Mouse (Mus musculus) urinary bladder, postnatal 14 days (tissue): Measurements from ENCODE around the gene Lsm6.
A peak's percentile ranks its signal among the peaks of the same experiment; 100 is the strongest.
"Not testable (repeated sequence)": the region's sequence is repeated elsewhere in the genome, so short reads cannot be mapped to it uniquely, and the experiment has no call there.

ENCODE experiments used
- DNase-seq: peaks from one replicate; pipeline ENCODE4 v3.0.0; 2021; ENCODE audit warnings: low spot score

Gene Lsm6

DNA sequence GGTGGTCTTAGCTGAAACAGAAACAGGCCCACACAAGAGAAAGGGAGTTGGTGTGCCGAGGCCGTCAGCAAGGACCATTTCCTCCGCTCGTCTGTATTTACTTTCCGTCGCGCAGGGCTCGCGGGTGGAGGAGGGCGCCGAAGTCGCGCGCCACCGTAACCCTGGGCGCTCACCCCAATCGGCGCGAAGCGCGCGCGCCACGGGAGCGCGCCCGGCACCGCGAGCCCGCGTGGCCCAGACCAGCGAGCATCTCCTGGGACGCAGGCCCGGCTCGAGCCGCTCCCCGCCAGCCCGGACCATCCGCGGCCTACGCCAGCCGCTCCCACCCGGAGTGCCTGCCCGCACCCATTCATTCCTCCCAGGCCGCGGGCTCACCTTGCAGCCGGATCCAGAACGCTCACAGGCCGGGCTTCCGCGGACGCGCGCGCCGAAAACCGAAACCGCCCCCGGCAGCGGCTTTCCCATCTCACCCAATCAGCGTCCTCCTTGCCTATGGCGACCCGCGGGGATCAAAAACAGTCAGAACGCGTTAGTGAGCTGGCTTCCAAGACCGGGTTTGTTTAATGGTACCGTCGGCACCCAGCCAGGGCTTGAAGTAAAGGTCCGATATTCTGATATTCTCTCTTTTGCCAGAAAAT is at the start of gene Lsm6:
TSS of gene Lsm6 (minus strand) at position 468 of the 638 bp plus-strand sequence.
- peak; percentile 99 for DNase-seq

DNA sequence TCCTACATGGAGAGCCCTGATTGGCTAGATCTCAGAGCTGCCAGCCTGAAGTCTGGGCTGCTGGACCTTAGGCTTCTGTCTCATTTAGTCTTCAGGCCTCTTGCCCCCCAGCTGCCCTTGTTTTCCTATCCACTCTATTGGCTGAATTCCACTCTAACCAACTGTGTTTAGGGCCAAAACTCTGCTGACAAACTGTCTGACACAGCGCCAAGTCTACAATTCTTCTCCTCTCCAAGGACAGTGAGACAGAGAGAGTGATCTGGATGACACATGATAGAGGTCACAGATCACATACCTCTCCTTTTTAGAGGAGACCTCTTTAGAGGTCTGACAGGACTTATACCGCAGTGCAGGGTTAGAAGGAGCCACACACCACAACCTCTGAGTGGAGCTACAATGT is 46.1 kb upstream of the Lsm6 start:
- no peak for DNase-seq

DNA sequence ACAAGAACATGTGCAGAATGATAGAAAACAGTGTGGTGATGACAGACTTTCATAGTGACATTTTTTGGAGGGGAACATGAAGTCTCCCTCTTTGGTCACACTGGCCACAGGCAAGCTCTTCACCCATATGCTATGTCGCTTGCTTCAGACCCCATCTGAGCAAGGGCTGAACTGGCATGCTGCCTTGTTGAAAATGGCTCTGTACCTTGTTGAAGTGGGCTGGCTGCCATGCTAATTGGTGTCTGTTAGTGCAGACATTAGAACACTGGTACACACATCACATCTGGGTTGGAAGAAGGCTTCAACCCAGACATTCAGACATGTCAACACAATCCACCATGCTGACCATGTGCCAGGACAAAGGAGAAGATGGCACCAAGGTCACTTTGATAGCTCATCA is 42.1 kb upstream of the Lsm6 start:
- DNase-seq = no peak

DNA sequence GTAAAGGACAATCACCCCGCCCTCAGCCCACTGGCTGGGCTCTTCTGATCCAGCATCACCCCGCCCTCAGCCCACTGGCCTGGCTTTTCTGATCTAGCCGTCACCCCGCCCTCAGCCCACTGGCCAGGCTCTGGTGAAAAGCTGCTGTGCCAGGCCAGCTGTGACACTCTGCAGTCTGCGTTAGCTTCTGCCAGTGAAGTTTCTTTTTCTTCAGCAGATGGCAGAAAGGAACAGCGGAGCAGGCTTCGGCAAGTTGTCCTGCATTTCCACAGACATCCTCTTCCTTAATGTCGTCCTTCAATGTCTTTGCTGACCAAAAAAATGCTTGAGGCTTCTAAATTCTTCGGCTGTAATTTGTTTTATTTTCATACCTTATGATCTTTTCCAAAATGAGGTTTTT is 41.1 kb upstream of the Lsm6 start:
- DNase-seq = no peak

DNA sequence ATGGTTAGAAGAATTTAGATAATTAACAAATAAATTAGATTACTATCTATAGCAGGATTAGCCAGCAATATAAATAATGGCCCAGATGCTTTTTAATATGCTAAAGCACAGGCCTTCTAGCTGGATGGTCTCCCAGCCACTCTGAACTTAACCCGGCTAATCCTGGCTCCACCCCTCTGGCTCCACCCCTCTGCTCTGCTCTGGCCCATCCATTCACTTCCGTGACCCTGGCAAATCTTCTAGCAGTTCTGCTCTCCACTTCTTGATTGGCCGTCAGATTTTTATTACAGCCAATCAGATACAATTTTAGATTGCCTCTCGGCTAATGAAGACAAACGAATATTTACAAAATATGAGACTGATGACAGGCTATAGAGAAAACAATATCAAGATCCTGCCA is 39.8 kb upstream of the Lsm6 start:
- no peak for DNase-seq

DNA sequence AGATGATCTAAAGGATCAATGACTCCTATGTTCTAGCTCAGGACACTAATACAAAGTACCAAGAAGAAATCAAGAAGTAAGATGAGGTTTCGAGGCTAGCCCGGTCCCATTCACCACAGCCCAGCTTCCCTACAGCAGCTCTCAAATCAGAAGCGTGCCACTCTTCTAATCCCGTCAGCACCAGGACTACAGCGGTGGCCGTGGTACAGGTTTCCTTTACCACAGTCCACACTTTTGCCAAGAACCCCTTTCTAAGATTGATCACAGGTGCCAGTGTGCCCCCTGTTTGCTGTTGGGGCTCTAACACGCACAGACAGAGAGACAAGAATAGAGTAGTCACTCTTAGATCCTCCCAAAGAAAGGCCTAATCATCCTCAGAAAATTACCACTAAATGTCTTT is 36.5 kb upstream of the Lsm6 start:
- no peak for DNase-seq

DNA sequence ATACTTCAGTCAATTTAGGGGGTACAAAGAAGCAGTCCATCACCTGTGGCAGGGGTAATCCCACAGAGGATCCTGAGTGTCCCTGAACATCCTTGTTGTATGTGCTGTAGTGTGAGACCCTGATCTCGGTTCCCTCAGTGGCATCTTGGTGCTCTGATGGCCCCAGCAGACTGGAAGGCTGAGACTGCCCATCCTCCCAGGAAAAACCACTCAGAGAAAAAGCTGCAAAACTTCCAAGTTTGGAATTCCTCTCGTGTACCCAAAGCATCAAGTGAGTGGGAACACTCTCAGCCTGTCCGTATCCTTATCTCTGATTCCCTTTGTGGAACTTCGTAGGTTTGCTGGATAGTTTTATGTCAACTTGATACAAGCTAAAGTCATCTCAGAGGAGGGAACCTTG is 31.3 kb upstream of the Lsm6 start:
- DNase-seq = no peak

DNA sequence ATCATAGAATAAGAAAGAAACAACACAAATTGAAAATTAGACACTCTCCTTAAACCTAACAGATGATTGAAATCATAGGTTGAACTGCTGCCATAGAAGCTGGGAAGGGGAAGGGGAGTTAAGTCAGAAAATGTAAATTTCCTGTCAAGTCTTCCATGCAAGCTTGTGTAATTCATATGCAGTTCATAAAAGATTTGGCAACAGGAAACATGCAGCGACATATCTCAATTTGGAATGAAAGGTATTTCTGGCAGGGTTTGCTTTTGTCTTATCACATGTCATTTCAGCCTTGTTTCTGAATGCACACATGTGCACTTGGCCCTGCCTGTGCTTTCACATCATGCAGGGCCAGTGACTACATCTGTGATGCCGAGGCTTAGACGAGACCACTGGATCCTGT is 26.3 kb upstream of the Lsm6 start:
- no peak for DNase-seq

DNA sequence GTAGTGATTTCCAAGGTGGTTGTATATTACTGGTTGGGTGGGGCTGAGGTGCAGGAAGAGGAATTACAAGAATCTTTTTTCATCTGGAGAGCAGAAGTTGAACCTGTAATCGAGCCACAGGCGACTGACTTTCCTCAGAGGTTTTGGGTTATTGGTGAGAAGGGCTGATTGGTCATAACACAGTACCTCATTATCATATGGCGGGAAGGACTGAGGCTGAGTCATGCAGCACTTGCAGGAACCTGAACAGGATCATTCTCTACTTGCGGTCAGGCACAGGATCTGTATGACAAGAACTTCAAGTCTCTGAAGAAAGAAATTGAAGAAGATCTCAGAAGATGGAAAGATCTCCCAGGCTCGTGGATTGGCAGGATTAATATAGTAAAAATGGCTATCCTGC is 23.6 kb upstream of the Lsm6 start:
- no peak for DNase-seq

DNA sequence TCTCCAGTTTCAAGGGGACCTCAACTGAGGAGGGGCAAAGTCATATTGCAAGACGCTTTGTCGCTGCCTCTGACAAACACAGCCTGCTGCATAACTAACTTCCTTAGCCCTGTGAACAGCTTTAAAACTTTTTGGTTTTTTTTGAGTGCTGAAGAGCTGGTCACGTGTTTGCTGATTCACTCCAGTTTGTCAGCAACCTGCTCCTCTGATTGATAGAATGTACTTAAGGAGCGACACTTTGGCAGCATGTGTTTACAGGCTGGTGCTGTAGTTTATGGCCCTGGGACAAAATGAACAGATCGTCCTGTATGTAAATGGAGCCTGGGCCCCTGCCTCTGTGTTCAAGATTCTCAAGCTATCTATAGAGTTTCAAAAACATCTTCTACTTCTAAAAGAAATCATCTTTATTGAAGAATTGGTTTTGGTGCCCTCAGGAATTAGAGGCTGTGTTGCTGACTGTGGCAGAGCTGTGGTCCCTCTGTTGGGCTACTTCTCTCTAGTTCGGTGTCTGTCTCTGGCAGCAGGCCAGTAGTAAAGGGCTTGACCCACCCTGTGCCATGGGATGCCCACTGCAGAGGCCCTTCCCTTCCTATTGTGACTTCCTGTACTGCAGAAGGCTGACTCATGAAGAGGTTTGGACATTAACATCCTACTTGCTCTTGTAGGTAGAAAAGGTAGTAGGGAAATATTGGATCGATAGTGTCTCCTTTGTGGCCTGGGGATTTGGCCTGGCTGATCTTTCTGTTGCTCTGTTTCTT is 17.9 kb upstream of the Lsm6 start:
- no peak for DNase-seq

DNA sequence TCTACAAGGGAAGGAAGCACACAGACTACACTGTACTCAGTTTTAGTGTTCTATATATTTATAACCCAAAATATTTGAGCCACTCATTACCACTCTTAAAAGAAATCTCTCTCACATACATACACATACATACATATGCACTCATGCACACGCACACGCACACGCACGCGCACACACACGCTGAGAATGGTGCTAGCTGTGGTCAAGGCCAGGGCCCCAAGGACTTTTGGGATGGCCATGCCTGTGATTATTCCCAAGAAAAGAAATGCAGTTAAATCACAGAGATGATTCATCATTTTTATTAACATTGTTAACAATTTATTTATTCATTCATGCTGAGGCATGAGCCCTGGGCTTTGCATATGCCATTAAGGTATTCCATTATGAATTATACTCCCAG is 15.2 kb upstream of the Lsm6 start:
- DNase-seq = no peak

DNA sequence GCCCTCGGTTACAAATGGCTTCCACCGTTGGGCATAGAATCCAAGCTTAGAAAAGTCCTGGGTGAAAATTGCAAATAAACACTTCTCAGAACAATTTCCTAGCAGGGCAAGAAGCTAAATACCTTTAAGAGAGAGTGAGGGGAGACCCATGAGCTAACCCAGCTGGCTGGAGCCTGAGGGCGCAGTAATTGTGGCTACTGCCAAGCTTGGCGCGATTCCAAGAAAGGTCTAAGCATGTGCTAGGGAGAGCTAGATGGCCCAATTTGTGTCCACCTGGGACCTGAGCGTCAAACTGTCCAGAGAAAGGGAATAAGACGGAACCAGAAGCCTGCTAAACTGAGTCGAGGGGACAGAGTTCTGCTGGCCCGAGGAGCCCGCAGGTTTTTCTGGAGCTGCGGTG is 7.5 kb upstream of the Lsm6 start:
- no peak for DNase-seq

DNA sequence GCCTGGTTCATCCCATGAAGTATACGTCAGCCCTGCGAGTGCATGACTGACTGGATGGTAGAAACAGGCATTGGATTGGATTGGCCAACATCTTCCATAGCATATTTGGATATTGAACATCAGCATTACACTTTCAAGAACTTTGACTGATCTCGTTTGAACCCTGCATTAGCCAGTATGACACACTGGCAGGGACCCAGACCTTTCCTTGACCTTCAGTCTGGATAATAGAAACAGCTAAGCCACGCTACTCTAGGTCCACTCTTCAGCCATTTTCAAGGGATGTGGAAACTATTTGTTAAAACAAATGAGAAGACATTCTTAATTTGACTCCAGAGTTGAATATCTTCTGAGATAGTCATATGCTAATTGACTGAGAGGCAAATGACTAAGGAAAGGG is 3.6 kb upstream of the Lsm6 start:
- DNase-seq = no peak

DNA sequence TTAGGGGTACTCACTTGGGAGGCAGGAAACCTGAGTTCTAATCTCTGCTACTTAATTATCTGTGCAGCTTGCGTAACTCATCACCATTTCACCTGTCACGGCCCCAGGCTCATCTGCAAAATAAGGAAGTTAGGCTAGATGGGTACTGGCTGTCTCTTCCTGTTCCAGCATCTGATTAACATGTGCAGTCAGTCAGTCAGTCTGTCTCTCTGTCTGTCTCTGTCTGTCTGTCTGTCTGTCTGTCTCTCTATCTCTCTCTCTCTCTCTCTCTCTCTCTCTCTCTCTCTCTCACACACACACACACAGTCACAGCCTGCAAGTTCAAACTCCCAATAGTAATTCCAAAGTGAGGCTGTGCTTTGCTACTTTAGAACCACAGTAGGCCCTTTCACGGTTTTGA is 967 bp downstream of the Lsm6 start:
- not testable (repeated sequence) for DNase-seq

DNA sequence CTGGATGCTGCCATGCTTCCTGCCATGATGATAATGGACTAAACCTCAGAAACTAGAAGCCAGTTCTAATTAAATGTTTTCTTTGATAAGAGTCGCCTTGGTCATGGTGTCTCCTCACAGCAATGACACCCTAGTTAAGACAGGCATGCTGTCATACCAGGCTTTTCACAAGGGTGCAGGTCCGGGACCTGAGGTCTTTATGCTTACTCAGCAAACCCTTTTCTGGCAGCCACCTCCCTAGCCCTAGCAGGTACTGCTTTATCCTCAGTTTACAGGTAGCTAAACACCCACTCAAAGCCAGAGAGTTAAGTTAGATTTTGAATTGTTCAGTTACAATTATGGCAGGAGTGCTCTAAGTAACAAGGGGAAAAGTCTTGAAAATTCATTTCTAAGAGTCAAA is 6.2 kb downstream of the Lsm6 start:
- DNase-seq = no peak

DNA sequence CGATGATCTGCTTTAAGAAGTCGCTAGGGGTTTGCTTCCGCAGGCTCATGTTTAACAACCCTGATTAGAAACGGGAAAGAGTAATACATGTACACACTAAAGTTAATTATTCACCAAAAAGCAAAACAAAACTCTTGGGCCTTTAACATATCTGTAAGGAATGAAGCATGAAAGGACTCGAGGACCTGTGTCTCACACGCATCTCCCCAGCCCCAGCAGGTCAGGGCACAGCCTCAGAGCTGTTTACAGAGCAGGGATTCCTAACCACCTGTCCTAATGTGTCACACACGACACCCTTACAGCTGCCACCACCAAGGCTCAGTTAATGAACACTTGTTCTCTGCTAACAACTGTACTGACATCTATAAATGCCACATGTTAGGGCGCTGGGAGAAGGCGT is 7.9 kb downstream of the Lsm6 start:
- peak; percentile 23 for DNase-seq

DNA sequence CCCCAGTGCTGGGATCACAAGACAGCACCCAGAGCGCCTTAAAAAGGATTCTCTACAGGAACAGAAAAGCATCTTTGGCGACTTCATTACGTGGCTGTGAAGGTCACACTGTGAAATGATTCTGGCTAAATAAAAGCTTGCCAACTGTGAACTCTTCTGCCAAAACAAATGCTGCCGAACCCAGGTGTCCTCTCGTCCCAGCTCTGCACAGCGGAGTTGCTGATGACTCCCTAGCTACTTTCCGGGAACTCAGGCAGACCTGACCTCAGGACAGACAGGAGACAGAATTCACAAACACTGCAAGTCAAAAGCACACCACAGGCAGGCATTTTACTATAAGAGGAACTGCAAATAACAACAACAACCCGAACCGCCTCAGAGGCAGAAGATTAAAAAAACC is 8.5 kb downstream of the Lsm6 start:
- no peak for DNase-seq

DNA sequence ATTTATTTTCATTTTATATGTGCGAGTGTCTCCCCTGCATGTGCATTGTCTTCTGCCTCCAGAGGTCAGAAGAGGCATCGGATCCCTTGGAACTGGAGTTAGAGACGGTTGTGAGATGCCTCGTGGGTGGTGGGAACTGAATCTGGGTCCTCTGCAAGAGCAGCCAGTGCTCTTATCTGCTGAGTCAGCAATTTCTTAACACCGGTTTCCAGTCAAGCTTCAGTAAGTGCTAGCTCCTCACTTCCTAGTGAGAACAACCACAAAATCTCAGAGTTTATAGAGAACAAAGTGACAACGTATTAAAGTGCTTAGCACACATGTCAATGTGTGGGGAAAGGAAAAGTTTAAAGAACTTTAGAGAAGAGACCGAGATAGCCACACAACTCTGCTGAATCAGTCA is 9.2 kb downstream of the Lsm6 start:
- DNase-seq = no peak

DNA sequence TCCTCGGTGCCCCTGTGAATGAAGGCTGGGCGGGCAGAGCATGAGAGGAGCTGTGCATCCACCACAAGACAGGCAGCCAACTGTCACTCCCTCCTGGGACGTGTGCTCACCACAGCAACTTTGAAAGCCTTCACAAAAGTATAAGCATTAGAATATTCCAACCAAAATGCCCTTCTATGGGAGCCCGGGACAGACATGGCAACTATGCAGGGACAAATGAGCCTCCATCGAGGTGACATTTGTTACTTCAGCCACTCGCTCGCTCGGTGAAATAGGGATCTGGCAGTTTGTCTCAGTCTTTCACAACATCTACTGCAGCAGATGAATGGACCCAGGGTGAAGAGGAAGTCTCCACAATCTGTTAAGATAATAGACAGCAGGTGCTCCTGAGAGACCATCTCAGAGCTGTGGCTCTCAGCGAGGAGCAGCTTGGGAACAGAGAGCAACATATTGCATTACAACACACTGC is 10.7 kb downstream of the Lsm6 start:
- no peak for DNase-seq

DNA sequence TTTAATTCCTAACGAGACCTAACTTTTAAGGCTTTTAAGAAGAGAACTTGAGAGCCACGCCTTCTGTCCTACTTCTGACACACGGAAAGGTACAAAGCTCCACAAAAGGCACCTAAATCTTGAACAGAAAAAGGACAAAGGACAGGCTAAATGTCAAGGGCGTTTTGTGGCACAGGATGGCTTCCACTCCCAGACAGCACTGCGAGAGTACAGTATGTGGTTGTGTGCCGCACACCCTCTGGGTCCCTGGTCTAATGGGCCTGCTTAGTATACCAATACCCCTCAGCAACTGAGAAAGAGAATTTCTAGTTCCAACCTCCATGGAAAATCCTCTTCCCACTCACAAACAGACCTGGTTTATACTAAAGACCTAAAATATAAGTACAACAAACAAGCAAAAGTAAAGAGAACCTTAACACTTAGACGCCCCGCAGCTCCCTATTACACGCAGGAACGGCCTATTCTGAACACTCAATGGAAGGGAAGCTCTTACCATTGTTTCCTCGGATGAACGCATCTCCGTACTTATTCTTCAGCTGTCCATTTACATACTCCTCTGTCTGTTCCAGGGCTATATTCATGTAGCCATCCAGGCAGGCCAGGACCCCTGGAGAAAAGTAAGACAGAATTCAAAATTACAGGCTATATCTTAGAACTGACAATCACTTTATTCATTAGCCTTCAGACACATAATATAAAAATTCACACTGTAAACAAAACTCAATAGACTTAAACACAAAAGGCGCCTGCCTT is 11.3 kb downstream of the Lsm6 start:
- DNase-seq = no peak

DNA sequence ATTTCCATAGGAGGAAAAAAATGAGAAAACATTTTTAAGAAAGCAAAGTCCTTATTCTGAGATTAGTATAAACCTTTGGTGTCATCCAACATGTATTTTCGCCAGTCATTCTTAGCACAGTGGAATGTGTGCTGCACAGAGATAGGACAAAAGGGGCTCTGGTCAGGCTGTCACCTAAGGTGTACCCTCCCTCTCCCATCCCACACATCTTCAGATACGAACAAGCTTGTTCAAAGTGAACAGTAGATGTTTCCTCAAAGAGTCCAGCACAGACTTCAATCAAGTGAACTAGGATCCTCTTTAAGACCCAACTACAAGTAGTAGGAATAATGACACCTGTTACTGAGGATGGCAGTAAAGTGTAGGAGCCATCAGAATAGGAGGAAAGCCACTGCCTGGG is 12.1 kb downstream of the Lsm6 start:
- no peak for DNase-seq

DNA sequence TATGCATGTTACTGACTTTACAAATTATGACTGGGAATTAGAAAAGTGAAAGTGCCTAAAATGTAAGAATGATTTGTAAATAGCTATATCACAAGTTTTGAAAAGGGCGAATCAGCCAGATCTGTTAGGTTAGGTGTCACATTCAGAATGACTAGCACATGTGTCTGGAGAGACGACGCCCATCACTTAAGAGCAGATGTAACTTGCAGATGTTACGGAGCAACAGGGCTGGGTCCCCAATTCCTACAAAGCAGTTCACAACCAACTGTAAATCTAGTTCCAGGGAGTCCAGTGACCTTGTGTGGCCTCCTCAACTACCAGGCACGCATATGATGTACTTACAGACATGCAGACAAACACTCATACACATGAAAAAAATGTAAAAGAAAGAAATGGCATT is 12.5 kb downstream of the Lsm6 start:
- DNase-seq = no peak

DNA sequence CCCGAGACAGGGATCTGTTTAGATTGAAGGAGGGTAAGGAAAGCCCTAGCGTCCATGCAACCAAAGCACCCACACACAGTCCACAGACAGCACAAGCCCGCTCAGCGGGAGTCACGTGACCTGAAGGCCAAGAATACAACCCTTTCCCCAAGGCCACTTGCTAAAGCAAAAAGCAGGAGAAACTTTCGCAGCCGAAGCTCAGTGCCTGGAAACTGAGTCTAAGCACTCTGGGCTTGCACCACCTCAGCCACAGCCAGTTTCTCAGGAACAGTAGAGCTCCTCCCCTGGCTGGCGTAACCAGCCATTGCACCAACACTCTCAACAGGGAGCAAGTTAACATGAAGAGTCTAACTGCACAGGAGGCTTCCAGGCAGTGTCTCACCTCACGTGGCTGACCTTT is 13.7 kb downstream of the Lsm6 start:
- DNase-seq = no peak
